Mouse (Mus musculus) Patski (cell line): ENCODE data around the gene Eif2d. TPM values are rescaled to one million over a fixed set of nuclear protein-coding genes. Genes with fewer than 3 reads are reported as not detected.

Source experiments
- ATAC-seq: fragments of 100-300 bp; one replicate; pipeline ENCODE4 v1.8.0; 2021
- CTCF ChIA-PET: fragments of 350-600 bp; sonication (Branson Sonifier 250); formaldehyde crosslinking; loops from one replicate; lab custom pipeline; 2022; ENCODE audit warnings: inconsistent platforms; lab: Charles Lee
- POLR2A ChIA-PET: fragments of 350-600 bp; sonication (Branson Sonifier 250); formaldehyde crosslinking; loops from one replicate; lab custom pipeline; 2022; ENCODE audit warnings: antibody characterized with exemption, inconsistent platforms; lab: Charles Lee
- DNase-seq: peaks from one replicate; pipeline ENCODE4 v3.0.0-alpha.2; 2011; ENCODE audit warnings: low read depth, low spot score
- H3K27me3 ChIP-seq: fragments of 371-371 bp; one replicate; pipeline ENCODE4 v1.5.1; 2021
- CTCF ChIP-seq: fragments of 100-300 bp; IDR thresholded peaks from one replicate; pipeline ENCODE4 v1.5.1; 2021
- in situ Hi-C: fragments of 300-500 bp; cut with MboI; formaldehyde crosslinking; loops from 3 replicates; pipeline ENCODE4 v1.11.1; 2018; ENCODE audit warnings: low pct_unique_long_range_greater_than_20kb, mixed read lengths
- polyA plus RNA-seq: library from polyadenylated mRNA; unstranded; gene quantifications from one replicate; pipeline ENCODE4 v1.2.3, GENCODE M21; 2021

Eif2d gene
- polyA plus RNA-seq, 1 experiment from 2014 or later: 53.8 TPM

DNA sequence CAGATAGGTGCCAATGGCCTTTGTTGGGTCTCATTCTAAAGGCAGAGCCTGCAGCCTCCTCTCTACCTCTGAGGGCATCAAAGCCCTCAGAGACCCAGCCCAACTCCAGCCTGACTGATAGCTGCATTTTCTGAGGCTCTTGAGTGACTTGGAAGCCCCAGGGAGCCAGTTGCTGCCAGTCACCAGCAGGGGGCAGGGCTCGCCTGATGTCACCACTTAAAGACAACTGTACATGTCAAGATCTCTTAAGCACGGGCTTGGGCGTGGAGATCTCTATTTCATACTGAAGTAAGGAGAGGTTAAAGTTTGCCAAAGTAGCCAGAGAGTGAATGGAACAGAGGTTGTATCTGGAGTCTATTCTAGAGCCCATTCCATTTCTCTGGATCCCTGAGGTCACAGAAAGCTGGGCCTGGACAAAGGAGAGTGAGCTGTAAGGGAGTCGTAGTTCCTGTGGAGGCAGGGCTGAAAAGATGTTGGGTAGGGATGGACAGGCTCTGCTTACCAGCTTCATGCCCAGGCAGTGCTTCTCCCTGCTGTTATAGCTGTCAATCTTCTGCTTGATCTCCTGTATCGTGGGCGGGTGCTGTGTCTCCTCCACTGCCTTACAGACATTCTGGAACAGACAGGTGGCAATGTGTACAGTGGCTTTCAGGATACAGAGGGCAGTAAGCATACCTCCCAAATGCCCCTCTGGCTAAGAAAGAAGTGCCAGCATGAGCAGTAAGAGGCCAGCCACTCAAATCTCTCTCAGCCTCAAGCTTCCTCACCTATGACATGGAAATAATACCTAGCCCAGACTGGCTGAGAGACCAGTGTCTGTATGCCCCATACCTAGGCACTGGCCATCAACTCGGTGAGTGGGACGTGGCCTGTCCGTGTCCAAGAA is 28.9 kb downstream of the Eif2d start:
- CTCF ChIA-PET: interaction anchor here (0.7 to 6.2 kb wide), 25 partner anchors 8 to 91 kb away, joined by 3 to 79 read pairs (median 5); partner anchors contain the start of gene Rassf5
- DNase-seq (no peak), ATAC-seq (no peak)
- H3K27me3 ChIP-seq: no peaks in the 10 kb centered on the region
- POLR2A ChIA-PET: interaction anchor here (0.6 to 1.5 kb wide), 4 partner anchors 62 to 70 kb away, joined by 3 read pairs; no protein-coding TSS in a partner anchor
- peak; percentile 96 for TF ChIP-seq CTCF
- in situ Hi-C loops: loop anchor here (5.0 kb wide), 1 partner anchor 80 kb away; no protein-coding TSS in a partner anchor

DNA sequence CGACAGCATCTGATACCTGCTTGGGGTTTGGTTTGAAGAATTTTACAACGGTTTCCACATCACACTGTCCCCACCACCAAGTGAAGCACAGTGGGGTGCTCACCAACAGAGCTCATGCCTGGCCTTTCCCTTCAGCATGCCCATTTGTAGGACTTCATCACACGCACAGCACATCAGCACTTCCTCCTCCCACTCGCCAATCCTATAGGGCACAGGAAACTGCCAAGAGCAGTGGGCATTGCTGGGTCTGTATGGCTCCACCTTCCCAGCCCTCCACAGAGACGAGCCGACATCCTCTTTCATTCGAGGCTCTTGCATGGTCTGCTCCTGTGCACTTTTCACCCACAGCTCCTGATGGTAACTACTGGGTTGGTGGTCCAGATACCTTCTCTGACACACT is 30.2 kb downstream of the Eif2d start:
- CTCF ChIA-PET: interaction anchor here (1.7 to 6.2 kb wide), 6 partner anchors 10 to 78 kb away, joined by 5 to 79 read pairs (median 12); partner anchors contain the start of gene Rassf5

DNA sequence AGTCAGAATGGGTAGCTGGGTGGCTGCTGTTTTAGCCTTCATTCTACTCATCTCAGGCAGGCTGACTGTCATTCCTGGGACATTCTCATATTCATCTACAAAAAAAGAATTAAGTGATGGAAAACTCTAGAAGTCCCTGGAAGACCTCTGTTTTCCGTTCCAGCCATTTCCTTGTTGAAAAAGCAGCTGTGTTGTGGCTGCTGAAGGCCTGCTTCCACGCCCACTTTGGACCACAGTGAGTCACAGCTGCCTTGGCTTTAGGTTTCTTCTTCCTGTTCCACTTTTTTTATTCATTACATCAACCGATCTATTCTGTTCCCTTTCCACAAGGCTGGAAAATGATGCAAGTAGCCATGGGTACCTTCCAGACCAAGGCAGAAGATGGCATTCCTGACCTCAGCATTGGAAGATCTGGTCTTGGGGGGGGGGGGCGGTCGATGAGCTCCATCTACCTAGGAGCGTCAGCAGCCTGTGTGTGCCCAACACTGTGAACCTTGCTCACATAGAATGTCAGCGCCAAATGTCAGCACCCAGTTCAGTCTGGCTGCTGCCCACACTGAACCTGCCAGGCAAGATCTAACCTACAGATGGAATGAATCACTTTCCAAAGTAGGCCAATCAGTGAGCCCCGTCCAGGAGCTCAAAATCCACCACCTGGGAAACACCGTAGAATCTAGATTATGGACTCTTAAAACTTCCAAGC is 31.4 kb downstream of the Eif2d start:
- in situ Hi-C loops: loop anchor here (5.0 kb wide), 1 partner anchor 78 kb away; no protein-coding TSS in a partner anchor
- DNase-seq (no peak), ATAC-seq (no peak)
- ChIA-PET POLR2A (interaction anchor here (1.5 kb wide), 1 partner anchor 76 kb away, joined by 3 read pairs; no protein-coding TSS in a partner anchor), CTCF (interaction anchor here (0.8 to 6.2 kb wide), 6 partner anchors 18 to 81 kb away, joined by 3 to 79 read pairs (median 6); partner anchors contain the start of gene Rassf5)
- H3K27me3 ChIP-seq: no peaks in the 10 kb centered on the region
- TF ChIP-seq CTCF: no peak

More for the DNA sequence above, 30.2 kb downstream of the Eif2d start:
- H3K27me3 ChIP-seq: no peaks in the 10 kb centered on the region
- DNase-seq: no peak
- in situ Hi-C loops: loop anchor here (5.0 kb wide), 1 partner anchor 79 kb away; no protein-coding TSS in a partner anchor
- ATAC-seq: no peak
- POLR2A ChIA-PET: no interaction called here
- TF ChIP-seq CTCF: no peak

DNA sequence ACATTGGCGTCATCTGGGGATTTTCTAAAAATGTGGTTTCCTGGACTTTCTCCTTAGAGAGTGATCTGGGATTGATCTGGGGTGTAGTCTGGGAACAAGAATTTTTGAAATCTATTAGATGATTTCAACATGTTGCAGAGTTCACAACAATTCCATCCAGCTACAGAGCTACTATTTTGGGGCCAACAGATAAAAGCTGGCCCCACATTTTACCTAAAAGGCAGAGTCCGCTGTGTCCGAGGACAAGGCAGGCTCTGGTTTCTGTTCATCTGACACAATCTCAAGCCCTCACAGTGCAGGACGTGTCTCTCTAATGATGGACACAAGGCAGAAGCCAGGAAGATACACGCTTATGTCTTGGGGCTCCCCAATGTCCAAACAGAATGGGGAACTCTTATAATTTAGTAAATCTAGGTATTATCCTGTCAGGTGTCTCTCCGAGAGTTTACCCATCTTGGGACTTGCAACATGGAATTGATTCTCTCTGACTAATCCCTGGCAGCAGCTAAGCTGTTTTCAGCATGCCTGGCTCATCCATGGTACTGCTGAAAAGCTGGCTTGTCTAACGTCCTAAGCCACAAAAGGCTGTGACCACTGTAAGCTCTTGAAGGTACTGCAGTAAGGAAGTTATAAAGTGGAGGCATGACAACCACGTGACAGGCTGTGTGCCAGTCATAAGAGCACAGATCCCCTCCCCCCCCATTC is 32.1 kb downstream of the Eif2d start:
- TF ChIP-seq CTCF: no peak
- DNase-seq (no peak), ATAC-seq (no peak)
- CTCF ChIA-PET: interaction anchor here (0.8 to 6.2 kb wide), 4 partner anchors 25 to 81 kb away, joined by 3 to 79 read pairs (median 8); partner anchors contain the start of gene Rassf5
- no peaks in the 10 kb centered on the region for H3K27me3 ChIP-seq
- POLR2A ChIA-PET: interaction anchor here (1.5 kb wide), 1 partner anchor 75 kb away, joined by 3 read pairs; no protein-coding TSS in a partner anchor
- in situ Hi-C loops: loop anchor here (5.0 kb wide), 1 partner anchor 77 kb away; no protein-coding TSS in a partner anchor

DNA sequence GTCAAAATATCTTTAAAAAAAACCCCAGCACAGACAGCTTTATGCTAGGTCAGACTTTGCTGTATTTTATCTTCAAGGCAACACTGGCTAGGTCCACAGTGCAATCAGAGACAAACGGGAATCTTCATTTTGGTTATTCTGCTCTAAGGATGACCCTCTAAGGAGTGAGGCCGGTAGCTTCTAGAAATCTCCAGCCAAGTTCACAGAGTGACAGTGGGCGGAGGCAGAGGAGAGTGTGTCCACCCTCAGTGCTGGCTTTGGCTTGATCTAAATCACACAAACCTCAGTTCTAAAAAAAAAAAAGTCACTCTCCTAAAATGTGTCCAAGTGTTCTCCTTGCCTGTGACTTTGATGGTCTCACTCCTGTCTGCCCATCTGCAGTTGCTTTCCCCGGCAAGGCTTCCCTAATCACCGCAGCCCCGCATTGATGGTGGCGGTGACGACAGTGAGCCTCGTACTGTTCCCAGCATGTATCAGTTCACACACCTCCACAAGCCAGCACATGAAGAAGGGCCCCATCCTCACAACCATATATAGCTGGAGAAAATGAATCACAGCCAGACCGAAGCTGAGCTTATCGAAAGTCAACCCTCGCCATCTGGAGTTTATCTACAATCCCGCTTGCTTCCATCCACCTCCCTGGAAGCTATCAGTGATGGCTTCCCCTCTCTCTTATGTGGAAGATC is 33.0 kb downstream of the Eif2d start:
- H3K27me3 ChIP-seq: no peaks in the 10 kb centered on the region
- TF ChIP-seq CTCF: no peak
- in situ Hi-C loops: no loop called here
- POLR2A ChIA-PET: no interaction called here
- DNase-seq: no peak
- CTCF ChIA-PET: interaction anchor here (2.2 to 6.2 kb wide), 3 partner anchors 25 to 75 kb away, joined by 8 to 79 read pairs (median 8); partner anchors contain the start of gene Rassf5
- no peak for ATAC-seq

DNA sequence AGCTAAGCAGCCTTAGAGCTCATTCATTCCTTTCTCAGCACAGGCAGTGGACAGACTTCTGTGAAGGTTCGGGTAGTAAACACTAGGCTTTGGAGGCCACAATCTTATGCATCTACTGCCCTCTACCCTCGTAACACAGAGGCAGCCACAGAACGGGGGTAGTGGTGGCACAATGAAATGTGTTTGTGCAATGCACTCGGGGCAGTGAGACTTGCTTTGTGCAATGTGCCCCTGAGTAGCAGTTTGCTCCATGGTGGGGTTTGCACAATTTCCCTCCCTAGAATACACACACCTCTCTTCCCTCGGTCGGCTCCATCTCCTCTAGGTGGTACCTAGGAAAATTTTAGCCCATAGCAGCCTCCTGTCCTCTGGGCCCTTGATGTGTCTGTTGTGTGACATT is 34.0 kb downstream of the Eif2d start:
- no peaks in the 10 kb centered on the region for H3K27me3 ChIP-seq
- no peak for TF ChIP-seq CTCF
- POLR2A ChIA-PET: no interaction called here
- CTCF ChIA-PET: interaction anchor here (1.2 to 6.2 kb wide), 2 partner anchors 58 to 74 kb away, joined by 4 to 79 read pairs; partner anchors contain the start of gene Rassf5
- in situ Hi-C loops: no loop called here
- DNase-seq (no peak), ATAC-seq (no peak)

DNA sequence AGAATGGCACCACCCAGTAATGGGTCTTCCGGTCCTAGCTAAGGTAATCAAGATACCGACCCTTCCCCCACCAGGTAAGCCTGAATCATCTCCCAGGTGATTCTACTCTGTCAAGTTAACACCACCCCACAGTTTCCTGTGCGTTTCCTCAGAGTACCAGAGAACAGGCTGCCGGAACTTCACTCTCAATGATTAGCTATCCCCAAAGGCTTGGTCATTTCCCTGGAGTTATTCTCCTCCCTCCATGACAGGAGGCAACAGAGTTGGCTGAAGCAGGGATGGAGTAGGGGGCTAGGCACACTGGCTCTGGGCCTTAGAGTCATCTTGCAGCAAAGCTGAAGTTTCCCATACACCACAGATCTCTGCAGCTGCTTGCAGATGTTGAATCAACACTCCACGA is 34.9 kb downstream of the Eif2d start:
- no peak for TF ChIP-seq CTCF
- CTCF ChIA-PET: interaction anchor here (1.3 kb wide), 1 partner anchor 58 kb away, joined by 4 read pairs; no protein-coding TSS in a partner anchor
- POLR2A ChIA-PET: interaction anchor here (0.6 kb wide), 1 partner anchor 55 kb away, joined by 3 read pairs; no protein-coding TSS in a partner anchor
- no peaks in the 10 kb centered on the region for H3K27me3 ChIP-seq
- no peak for ATAC-seq
- in situ Hi-C loops: no loop called here
- DNase-seq: no peak

DNA sequence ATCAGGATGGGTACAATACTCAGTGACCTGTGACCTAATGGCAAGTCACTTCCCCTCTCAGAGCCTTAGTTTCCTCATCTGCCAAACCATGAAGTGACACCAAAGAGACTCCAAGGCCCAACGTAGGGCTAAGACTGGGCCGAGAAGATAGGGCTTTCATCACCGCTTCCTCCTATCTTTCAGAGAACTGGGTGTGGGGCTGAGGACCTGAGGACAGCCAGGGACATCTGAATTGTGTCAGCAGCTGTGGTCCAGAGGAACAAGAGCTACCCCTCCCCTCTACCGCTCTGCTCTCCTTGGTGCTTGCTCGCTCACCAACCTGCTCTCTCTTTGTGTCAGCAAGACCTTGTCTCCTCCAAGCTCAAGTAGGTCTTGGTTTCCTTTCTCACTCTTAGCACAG is 35.7 kb downstream of the Eif2d start:
- no peak for TF ChIP-seq CTCF
- DNase-seq (no peak), ATAC-seq (no peak)
- ChIA-PET POLR2A (interaction anchor here (0.6 kb wide), 1 partner anchor 54 kb away, joined by 3 read pairs; no protein-coding TSS in a partner anchor), CTCF (interaction anchor here (1.3 kb wide), 1 partner anchor 58 kb away, joined by 4 read pairs; no protein-coding TSS in a partner anchor)
- no peaks in the 10 kb centered on the region for H3K27me3 ChIP-seq
- in situ Hi-C loops: no loop called here

DNA sequence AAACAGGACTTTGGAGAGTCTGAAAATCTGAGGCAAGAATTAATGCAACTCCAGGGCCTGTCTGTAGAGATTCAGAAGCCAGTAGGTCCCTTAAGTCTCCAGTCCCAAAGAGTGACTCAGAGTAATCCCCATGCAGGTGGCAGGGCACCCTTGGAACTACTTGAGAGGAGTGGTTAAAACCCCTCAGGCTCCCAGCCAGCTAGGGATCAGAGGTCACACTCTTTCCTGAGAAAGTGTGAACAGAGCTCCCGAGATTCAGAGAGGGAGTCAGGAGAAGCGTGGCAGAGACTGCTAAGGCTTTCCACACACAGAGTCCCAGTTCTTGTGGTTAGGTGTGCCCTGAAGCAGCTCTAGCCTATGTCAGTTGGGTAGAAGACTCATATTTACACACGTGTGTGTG is 40.8 kb downstream of the Eif2d start:
- CTCF ChIA-PET: interaction anchor here (1.1 to 2.1 kb wide), 6 partner anchors 12 to 67 kb away, joined by 3 to 13 read pairs (median 4); no protein-coding TSS in a partner anchor
- no peak for TF ChIP-seq CTCF
- H3K27me3 ChIP-seq: no peaks in the 10 kb centered on the region
- POLR2A ChIA-PET: no interaction called here
- DNase-seq (no peak), ATAC-seq (no peak)
- in situ Hi-C loops: no loop called here
